Mouse (Mus musculus): ENCODE results near the gene Noc3l.

Gene Noc3l

GRCm38 (mm10) chr19:38818766-38819426 is at the start of gene Noc3l:
Gene Noc3l, minus strand, starts transcription at chr19:38819237.
- peak; percentile 87 to 91 for DNase-seq (ENCODE audit: low spot score in 2 of 2)

GRCm38 (mm10) chr19:38862523-38862922 is 43.5 kb upstream of the Noc3l start:
- no peak for DNase-seq (ENCODE audit: low spot score in 2 of 2)

GRCm38 (mm10) chr19:38858224-38858623 is 39.2 kb upstream of the Noc3l start:
- DNase-seq (ENCODE audit: low spot score in 2 of 2), result no peak

GRCm38 (mm10) chr19:38846373-38846772 is 27.3 kb upstream of the Noc3l start:
- DNase-seq (ENCODE audit: low spot score in 2 of 2), result no peak

GRCm38 (mm10) chr19:38844817-38845216 is 25.8 kb upstream of the Noc3l start:
- no peak for DNase-seq (ENCODE audit: low spot score in 2 of 2)

- DNase-seq (ENCODE audit: low spot score in 2 of 2), result peak in 1 of 2 experiments; percentile 13
These were observed 18.2 kb upstream of the Noc3l start for GRCm38 (mm10) chr19:38837171-38837641.

- DNase-seq (ENCODE audit: low spot score in 2 of 2), result peak; percentile 88 to 90
These were observed 17.6 kb upstream of the Noc3l start, which contains the start of gene Tbc1d12 for GRCm38 (mm10) chr19:38836438-38837170. Gene Tbc1d12, plus strand, starts transcription at chr19:38836579.

GRCm38 (mm10) chr19:38836084-38836437 is 17.0 kb upstream of the Noc3l start:
- no peak for DNase-seq (ENCODE audit: low spot score in 2 of 2)

- DNase-seq (ENCODE audit: low spot score in 2 of 2), result no peak
These were observed 14.2 kb upstream of the Noc3l start for GRCm38 (mm10) chr19:38833224-38833623.

GRCm38 (mm10) chr19:38820186-38820804 is 1.3 kb upstream of the Noc3l start:
- no peak for DNase-seq (ENCODE audit: low spot score in 2 of 2)

GRCm38 (mm10) chr19:38819427-38819802 is 378 bp upstream of the Noc3l start:
- no peak for DNase-seq (ENCODE audit: low spot score in 2 of 2)

- DNase-seq (ENCODE audit: low spot score in 2 of 2), result no peak
These were observed 846 bp downstream of the Noc3l start for GRCm38 (mm10) chr19:38818191-38818590.

GRCm38 (mm10) chr19:38798801-38799200 is 20.2 kb downstream of the Noc3l start:
- no peak for DNase-seq (ENCODE audit: low spot score in 2 of 2)

GRCm38 (mm10) chr19:38798291-38798690 is 20.7 kb downstream of the Noc3l start:
- no peak for DNase-seq (ENCODE audit: low spot score in 2 of 2)

GRCm38 (mm10) chr19:38796546-38796945 is 22.5 kb downstream of the Noc3l start:
- no peak for DNase-seq (ENCODE audit: low spot score in 2 of 2)

GRCm38 (mm10) chr19:38793563-38794045 is 25.4 kb downstream of the Noc3l start:
- DNase-seq (ENCODE audit: low spot score in 2 of 2), result no peak

- DNase-seq (ENCODE audit: low spot score in 2 of 2), result no peak
These were observed 31.3 kb downstream of the Noc3l start for GRCm38 (mm10) chr19:38787756-38788155.

- no peak for DNase-seq (ENCODE audit: low spot score in 2 of 2)
These were observed 35.5 kb downstream of the Noc3l start for GRCm38 (mm10) chr19:38783542-38783941.

GRCm38 (mm10) chr19:38778805-38779204 is 40.2 kb downstream of the Noc3l start:
- no peak for DNase-seq (ENCODE audit: low spot score in 2 of 2)

- no peak for DNase-seq (ENCODE audit: low spot score in 2 of 2)
These were observed 43.5 kb downstream of the Noc3l start for GRCm38 (mm10) chr19:38775548-38775947.

- DNase-seq (ENCODE audit: low spot score in 2 of 2), result no peak
These were observed 52.7 kb downstream of the Noc3l start for GRCm38 (mm10) chr19:38766306-38766705.

GRCm38 (mm10) chr19:38760441-38760840 is 58.6 kb downstream of the Noc3l start:
- no peak for DNase-seq (ENCODE audit: low spot score in 2 of 2)
